Mouse (Mus musculus) CD4-positive, CD25-positive, alpha-beta regulatory T cell, adult 4 months (primary cell): Measurements from ENCODE around the gene Postn. TPM values are rescaled to one million over a fixed set of nuclear protein-coding genes. Genes with fewer than 3 reads are reported as not detected.

Experiments used
- ATAC-seq: one replicate; pipeline ENCODE4 v1.8.0; 2017
- polyA plus RNA-seq, 2 experiments: library from polyadenylated mRNA; unstranded; fragments of 100-300 nt; shearing (Covaris generic); gene quantifications; one replicate each; pipeline ENCODE4 v1.2.1; 2017

Gene Postn
- polyA plus RNA-seq, 2 experiments from 2014 or later: not detected

DNA sequence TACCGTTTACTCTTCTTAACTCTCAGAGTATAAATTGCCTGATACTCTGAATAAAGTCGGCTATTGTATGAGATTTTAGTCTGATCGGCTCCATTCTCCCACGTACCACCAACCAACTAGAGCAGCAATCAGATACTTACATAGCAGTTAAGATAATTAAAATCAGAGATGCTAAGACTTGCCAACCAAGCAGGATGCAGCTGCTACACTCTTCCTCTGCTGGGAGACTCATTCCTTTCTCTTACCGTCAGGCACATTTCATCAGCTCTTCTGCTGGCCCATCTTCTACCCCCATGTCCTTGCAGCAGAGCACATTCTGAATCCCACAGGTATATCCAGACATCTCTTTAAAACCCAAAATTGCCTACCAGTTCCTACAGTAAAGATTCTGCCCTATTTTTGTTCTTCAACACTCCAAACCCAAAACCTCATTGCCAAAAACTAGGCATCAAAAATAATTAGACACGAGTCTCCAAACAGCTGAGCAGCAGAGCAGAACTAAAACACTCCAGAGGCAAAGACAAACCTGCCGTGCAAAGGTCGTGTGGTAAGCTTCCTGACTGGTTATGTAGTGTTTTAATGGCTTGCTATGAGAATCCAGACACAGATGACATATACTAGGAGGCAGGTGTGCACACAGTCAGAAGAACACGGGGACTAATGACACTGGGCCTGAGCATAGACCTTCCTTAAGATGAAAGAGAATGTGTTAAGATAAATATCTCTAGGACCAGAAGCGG lies 59.5 kb downstream of the Postn start:
- no peak for ATAC-seq

DNA sequence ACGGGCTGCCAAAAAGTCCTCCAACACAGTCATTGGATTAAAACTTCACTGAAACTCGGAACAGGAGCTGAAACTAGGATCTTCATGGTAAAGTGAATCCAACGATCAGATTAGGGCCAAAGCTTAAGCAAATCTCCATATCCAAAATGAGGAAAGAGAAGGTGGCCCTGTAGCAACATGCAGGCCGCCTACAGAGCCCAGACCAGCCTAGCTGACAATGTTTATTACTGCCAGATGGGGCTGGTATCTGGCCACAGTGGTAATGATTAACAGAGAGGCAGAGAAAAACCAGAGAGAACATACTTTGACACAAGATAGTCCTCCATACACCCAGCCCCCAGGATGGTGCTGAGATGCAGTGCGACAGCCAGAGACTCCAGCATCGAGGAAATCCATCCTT lies 60.1 kb downstream of the Postn start:
- no peak for ATAC-seq

DNA sequence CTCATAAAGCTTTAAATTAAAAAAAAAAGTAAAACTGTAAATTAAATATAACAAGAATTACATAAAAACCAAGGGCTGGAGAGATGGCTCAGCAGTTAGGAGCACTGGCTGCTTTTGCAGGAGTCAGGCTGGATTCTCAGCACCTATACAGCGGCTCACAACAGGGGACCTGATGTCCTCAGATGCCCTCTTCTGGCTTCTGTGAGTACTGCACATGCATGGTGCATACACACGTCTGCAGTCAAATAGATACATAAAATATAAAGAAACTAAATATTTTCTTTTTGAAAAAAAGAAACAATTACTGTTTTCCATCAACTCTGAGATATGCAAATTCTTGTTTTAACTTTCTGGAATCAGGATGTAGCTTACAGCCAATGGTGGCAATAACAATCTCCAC lies 60.8 kb downstream of the Postn start:
- no peak for ATAC-seq

DNA sequence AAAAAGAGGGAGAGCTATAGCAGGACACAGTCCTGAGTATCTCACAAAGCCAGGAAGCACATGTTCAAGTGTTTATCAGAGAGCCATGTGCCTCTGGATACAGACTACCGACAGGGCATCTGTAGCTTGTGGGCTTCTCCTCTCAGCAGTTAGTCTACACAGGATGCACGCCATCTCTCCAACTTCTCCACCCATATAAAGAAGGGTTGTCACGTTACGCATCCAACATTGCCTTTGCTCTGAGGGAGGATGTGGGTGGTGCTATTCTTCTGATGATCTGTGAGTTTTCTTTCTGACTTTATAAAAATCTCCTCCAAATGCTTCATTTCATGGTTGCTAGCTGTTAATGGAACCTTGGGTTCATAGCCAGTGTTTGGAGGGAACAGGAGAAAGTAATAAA lies 63.2 kb downstream of the Postn start:
- no peak for ATAC-seq

DNA sequence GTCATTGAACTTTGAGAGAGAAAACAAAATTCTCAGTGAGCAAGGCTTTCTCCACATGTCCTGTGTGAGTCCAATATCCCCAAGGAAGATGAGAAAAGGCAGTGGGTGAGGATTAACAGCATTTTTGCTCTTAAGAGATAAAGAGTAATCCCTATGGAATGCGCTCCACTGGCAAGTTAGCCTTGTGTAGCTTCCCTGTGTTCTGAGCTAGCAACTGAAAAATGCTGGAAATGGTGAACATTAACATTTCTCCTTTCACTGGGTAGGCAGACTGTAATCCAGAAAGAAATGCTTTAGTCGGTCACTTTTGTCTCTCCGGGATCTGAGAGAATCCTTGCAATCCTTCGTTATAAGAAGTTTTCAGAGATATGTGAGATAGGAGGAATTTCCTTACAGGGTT lies 70.8 kb downstream of the Postn start:
- no peak for ATAC-seq

DNA sequence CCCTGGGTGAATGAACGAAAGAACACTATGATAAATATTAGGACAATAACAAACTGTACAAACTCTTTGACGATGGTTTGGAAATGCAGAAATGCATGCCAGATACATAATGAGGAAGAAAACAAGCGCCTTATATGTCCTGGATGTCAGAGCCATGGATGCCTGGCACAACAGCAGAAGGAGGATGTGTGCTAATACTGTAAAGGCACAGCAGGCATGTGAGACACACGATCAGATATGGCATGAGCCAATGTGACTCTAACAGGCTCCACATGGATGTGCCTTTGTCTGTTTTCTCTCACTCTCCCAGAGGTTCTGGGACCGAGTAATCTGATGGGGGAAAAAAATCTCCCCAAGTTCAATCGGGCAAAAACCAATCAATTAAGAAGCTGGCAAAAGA lies 71.3 kb downstream of the Postn start:
- no peak for ATAC-seq

DNA sequence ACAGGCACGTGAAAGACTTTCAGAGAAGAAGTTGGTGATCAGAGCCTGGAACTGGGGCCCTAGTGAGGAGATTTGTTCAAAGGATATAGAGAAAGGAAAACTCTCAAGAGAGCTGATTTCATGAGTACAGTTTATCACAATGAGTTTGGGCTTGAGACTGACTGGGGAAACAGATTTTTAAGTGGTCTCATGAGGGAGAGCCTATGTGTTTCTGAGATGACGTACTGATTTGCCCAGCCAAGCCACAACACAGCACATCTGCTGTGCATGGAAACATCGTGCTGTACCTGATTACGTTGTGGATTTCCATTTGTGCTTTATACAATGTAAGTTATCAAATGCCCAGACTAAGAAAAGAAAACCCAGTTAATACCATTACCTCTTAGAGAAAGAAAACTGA lies 71.7 kb downstream of the Postn start:
- no peak for ATAC-seq

DNA sequence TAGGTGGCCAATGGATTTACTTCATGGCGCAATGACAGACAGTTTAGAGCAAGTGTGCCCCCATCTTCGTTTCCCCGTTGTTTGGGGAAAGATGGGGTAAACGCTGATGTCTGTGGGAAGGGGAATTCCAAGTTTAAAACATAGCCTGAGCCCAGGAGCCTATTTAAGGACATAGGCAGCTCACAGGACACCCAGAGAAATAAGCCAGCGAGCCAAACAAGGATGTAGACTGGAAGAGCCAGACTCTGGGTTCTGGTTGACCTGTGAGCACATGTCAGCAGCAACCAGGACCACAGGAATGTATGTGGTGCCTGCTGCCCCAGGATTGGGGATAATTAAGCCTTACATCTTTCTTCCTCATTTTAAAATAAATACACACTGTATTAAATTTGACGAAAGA lies 73.7 kb downstream of the Postn start:
- no peak for ATAC-seq

DNA sequence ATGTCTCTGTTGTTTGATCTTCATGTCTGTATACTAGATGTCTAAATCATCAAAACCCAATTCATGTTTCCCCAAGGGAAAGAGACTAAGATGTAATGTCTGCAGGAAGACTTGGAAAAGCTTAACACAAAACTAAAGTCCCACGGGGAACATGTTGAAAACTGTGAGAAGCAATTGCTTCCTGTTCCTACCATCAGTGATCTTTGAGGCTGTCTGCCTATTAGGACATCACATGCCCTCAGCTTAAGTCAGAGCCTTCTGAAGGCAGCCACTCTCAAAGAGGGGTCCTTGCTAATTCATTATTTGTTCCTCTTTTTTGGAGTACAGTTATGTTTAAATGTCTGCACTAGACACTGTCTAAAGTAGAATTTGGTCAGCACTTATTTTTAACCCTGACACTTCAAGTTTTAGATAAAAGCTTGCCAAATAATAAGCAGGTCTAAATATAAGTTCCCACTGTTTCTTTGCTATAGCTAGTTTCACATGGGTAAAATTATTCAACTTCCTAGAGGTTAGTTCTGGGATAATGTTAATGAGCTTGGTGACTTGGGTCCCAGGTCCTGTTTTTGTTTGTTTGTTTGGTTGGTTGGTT lies 75.6 kb downstream of the Postn start:
- ATAC-seq: no peak

Other genes with a start within 250 kb of the Postn start
- under 1 TPM in 1 of 2 experiments, not detected in 1; 0.15 TPM for gene Trpc4, start 205.1 kb upstream of the Postn start, polyA plus RNA-seq